Mouse (Mus musculus) cerebellum, postnatal 10 days (tissue): Measurements from ENCODE around the gene Fam24a.
A peak's percentile ranks its signal among the peaks of the same experiment; 100 is the strongest.

ENCODE experiments used
- DNase-seq, 2 experiments: peaks; one replicate each; pipeline ENCODE4 v3.0.0; 2021; ENCODE audit warnings: mixed read lengths in 2 of 2

Fam24a gene

DNA sequence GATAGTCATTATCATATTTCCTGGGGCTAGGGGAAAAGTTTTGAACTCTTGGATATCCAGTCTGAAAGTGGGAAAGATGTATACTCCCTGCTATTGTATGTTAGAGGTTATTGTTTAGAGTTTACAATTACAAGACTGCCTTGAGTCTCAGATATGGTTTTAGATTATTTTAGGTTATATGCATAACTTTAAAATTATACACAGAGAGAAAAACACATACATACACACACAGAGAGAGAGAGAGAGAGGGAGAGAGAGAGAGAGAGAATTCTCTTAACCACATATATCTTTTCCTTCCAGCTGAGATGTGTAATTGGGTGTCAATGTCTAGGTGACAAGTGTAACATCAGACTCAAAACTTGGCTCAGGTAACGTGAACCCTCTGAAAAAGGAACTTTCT lies at the start of gene Fam24a:
Gene Fam24a, plus strand, starts transcription at position 301 of the 400 bp plus-strand sequence.
- no peak for DNase-seq

DNA sequence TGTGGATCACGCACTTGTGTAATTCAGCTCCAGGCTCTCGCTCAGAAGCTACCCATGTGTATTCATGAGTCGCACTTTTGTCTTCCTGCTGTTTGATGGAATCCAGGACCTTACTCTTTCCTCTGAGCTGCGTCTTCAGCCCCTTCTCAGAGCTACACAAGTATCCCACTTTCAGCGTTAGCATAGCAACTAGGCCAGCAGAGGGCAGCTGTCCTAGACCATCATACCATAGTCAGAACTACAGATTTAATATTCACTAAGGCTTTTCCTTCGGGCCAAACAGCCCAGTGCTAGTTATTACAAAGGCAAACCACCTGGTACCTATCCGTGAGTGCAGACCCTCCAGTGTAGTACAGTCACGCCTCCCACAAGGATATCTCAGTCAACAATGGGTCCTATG lies 36.5 kb upstream of the Fam24a start:
- DNase-seq, result peak in 1 of 2 experiments; percentile 7

- no peak for DNase-seq
Measured at GRCm38 (mm10) chr7:131303340-131303739, 30.3 kb upstream of the Fam24a start.

DNA sequence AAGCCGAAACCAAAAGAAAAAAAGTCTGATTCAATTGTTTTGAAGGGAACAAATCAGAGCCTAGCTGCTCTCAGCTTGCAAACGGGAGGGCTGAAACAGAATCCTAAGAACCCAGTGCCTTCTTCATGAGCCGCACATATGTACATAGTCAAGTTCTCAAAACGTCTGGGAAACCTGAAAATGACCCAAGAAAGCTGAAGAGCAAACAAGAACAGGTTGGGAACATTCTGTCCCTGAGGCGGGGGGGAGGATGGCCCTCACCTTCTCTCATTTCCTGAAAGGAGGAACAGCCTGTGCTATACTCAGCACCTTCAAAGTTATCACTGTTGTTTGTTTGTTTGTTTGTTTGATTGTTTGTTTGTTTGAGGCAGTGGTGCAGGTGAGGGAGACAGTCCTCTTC lies 26.9 kb upstream of the Fam24a start:
- no peak for DNase-seq

DNA sequence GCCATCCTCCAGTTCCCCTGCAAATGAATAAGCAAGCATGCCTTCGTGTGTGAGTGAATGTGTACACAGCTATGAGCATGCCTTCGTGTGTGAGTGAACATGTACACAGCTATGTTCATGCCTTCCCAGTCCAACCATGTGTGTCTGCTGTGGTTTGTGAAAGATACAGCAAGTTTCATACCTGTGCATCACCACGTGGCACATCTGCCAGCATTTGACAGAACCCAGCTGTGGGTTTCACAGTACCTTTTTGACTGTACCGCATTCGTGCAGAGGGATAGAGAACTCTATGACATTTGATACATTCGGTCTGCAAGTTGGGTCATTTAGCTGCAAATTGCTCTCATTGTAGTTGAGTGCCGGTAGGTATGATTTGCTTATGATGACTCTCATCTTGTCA lies 19.2 kb upstream of the Fam24a start:
- DNase-seq, result no peak

DNA sequence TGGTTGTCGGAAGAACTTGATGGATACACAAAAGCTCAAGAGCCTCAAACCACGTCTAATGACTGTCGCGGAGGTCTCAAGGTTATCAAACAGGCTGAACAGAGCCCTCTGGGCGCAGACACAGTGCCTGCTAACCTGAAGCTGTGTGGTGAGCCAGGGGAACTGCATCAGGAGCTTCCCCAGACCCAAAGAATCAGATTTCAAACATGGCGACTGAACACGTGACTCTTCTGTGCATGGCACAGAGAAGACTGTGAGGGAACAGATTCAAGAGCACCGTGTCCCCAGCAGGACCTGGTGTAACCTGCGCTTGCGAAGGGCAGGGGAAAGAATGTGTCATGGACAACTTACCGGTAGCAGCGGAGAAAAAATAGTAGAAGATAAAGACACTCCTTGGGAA lies 16.1 kb upstream of the Fam24a start:
- DNase-seq, result no peak

- no peak for DNase-seq
Measured at GRCm38 (mm10) chr7:131318340-131318739, 15.3 kb upstream of the Fam24a start.

DNA sequence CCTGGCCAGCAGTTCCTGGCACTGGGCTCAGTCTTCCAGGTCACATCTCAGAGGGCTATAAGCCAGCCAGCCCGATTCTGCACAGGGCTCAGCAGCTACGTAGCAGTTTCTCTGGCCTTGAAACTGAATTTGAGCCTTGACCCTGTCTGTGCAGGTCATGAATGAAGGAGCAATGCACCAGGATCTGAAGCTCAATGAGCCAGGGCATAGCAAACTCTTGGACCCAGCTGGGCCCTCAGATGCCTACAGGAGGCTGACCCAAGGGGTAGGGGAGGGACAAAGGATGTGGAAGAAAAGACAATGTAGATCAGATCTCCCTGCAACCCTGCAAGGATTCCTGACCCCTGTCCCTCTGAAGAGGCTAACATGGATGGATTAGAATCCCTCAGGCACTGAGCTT lies 11.5 kb upstream of the Fam24a start, which contains the start of gene Cuzd1:
Gene Cuzd1, minus strand, starts transcription at position 101 of the 400 bp plus-strand sequence.
- DNase-seq, result no peak

GRCm38 (mm10) chr7:131327054-131327453 lies 6.6 kb upstream of the Fam24a start:
- no peak for DNase-seq

GRCm38 (mm10) chr7:131329416-131329815 lies 4.2 kb upstream of the Fam24a start, which contains the start of gene Fam24b:
Fam24b (minus strand) TSS chr7:131329516.
- DNase-seq, result no peak

GRCm38 (mm10) chr7:131331688-131332087 lies 2.0 kb upstream of the Fam24a start:
- DNase-seq, result no peak

- no peak for DNase-seq
Measured at GRCm38 (mm10) chr7:131337502-131338068, 3.9 kb downstream of the Fam24a start.

- peak; percentile 47 to 54 for DNase-seq
Measured at GRCm38 (mm10) chr7:131345856-131346541, 12.3 kb downstream of the Fam24a start.

- no peak for DNase-seq
Measured at GRCm38 (mm10) chr7:131356105-131356504, 22.4 kb downstream of the Fam24a start.

- DNase-seq, result no peak
Measured at GRCm38 (mm10) chr7:131362269-131362614, 28.6 kb downstream of the Fam24a start.

DNA sequence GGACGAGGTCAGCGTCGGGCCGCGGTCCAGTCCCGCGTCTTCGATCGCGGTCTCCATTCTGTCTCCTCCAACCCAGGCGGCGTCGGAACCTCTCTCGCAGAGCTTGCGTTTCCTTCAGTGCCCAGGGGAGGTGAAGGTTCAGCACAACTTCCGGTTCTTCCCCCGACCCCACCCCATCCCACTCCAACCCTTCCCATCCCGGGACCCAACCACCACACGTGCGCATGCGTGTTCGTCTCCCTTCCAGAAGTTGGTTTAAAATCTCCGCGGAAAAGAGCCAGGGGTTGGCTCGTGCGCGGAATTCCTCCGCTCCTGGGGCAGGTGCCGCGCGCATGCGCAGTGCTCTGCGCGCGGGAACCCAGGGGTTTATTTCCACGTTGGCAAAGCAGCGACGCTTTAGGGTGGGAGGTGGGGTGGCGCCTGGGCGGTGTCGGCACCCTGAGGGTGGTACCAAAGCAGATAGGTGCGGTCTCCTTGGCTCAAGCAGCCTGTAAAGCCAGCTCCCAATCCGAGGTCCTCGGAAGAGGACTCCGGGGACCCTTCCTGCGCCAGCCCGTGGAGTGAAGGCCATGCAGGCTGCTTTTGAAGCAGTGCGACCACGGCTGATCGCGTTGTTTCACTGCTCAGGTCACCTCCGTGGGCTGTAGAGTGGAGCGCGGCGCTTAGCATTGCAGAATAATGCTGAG lies 29.1 kb downstream of the Fam24a start, which contains the start of gene 2310057M21Rik:
Gene 2310057M21Rik, minus strand, starts transcription at position 145 of the 686 bp plus-strand sequence.
- DNase-seq, result peak; percentile 97 to 98

GRCm38 (mm10) chr7:131364131-131364530 lies 30.5 kb downstream of the Fam24a start:
- DNase-seq, result no peak

GRCm38 (mm10) chr7:131370648-131371469 lies 37.2 kb downstream of the Fam24a start, which contains the start of gene Pstk:
Pstk (plus strand) TSS chr7:131371141.
- DNase-seq, result peak; percentile 93

DNA sequence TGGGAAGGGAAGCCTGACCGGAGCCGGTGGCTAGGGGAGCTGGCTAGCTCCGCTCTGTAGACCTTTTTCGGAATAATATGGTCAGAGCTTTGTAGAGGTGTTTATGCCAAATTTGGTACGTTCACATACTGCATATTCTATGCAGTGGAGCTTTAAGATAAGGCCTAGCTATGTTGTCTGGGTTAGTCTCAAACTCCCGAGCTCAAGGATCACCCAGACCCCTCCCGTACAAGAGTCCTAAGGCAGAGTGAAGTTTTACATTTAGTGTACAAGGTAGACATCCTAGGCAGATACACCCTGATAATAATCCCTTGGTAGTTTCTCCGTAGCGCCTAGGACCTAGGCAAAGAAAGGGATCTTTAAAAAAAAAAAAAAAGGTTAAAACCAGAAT lies 37.8 kb downstream of the Fam24a start:
- DNase-seq, result no peak

GRCm38 (mm10) chr7:131371880-131372651 lies 38.4 kb downstream of the Fam24a start:
- DNase-seq, result peak; percentile 20 to 24
